Mouse (Mus musculus) G1E (cell line): ENCODE measurements around the gene Rps6ka5. TPM values are rescaled to one million over a fixed set of nuclear protein-coding genes. Genes with fewer than 3 reads are reported as not detected.

ENCODE experiments used
- ATAC-seq: 2 replicates; pipeline ENCODE4 v1.8.0; 2016; ENCODE audit warnings: mild to moderate bottlenecking; ENCODE audit not compliant: insufficient number of reproducible peaks, poor library complexity, low FRiP score, severe bottlenecking; ENCODE audit errors: extremely low read depth
- DNase-seq: peaks from one replicate; pipeline ENCODE4 v3.0.0; 2012; ENCODE audit warnings: low spot score
- H3K27me3 ChIP-seq: 2 replicates; pipeline ENCODE4 v1.6.1; 2012; ENCODE audit warnings: mild to moderate bottlenecking, low read length, inconsistent platforms; ENCODE audit not compliant: insufficient read depth
- H3K36me3 ChIP-seq: replicated peaks from 2 replicates; pipeline ENCODE3; 2012; ENCODE audit warnings: mild to moderate bottlenecking, inconsistent platforms
- H3K4me1 ChIP-seq: 2 replicates; pipeline ENCODE4 v1.6.1; 2012; ENCODE audit warnings: low read depth, low read length, inconsistent platforms, mixed read lengths; ENCODE audit not compliant: insufficient read depth
- H3K4me3 ChIP-seq: 2 replicates; pipeline ENCODE4 v1.5.1; 2012; ENCODE audit warnings: low read depth, mild to moderate bottlenecking, inconsistent platforms, low read length, moderate library complexity, mixed read lengths
- H3K9me3 ChIP-seq: replicated peaks from 2 replicates; pipeline ENCODE4 v1.6.1; 2012; ENCODE audit warnings: inconsistent platforms
- CTCF ChIP-seq: IDR thresholded peaks from 2 replicates; pipeline ENCODE4 v1.5.1; 2012; ENCODE audit warnings: low read depth, low read length, inconsistent platforms, mixed read lengths
- GATA1 ChIP-seq: IDR thresholded peaks from 2 replicates; pipeline ENCODE4 v1.6.1; 2012; ENCODE audit warnings: borderline replicate concordance, low read length, inconsistent platforms, mixed read lengths
- GATA2 ChIP-seq: IDR thresholded peaks from 2 replicates; pipeline ENCODE4 v1.6.1; 2012; ENCODE audit warnings: low read depth, low read length, inconsistent platforms, borderline replicate concordance
- POLR2AphosphoS5 ChIP-seq: IDR thresholded peaks from 2 replicates; pipeline ENCODE4 v1.6.1; 2012; ENCODE audit warnings: low read depth, low read length, inconsistent platforms; ENCODE audit not compliant: insufficient replicate concordance
- TAL1 ChIP-seq: conservative IDR thresholded peaks from 2 replicates; pipeline ENCODE4 v1.6.1; 2012; ENCODE audit warnings: low read depth, low read length, inconsistent platforms, mixed read lengths
- polyA plus RNA-seq: library from polyadenylated mRNA; stranded (reverse); fragments of >175 nt; gene quantifications from 2 replicates; pipeline ENCODE4 v1.2.3, GENCODE M21; 2012
- total RNA-seq, 2 experiments: library from RNA; stranded (forward) in 1 of 2; stranded (reverse) in 1 of 2; fragments of 200-1000 nt in 1 of 2; fragments of >200 nt in 1 of 2; fragmentation: Nextera tagmentation in 1 of 2; gene quantifications; 2 replicates each; pipeline ENCODE4 v1.2.3; 2014 to 2017

Gene Rps6ka5
- total and polyA plus RNA-seq, 3 experiments, result 12.6 to 52.2 (median 41.5) TPM

DNA sequence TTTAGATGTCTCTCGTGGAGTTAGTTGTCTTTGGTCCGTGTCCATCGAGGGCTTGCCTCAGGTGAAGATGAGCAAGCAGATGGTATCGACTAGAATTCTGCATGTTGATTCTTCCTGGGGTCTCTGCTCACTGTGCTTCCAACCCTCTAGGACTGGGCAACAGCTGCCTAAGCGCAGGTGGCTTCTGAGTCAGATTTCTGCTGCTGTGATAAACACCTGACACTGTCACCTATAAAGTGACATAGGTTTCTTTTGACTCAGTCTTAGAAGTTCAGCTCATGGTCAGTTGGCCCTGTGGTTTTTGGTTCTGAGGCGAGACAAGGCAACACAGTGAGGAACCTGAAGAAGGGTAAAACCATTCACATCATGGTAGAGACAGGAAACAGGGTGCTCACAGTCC lies 43.1 kb upstream of the Rps6ka5 start:
- H3K4me1 ChIP-seq, result peaks cover 8% of the 10 kb centered on the region; the same call in 1 of the 2 replicates
- DNase-seq, result no peak

DNA sequence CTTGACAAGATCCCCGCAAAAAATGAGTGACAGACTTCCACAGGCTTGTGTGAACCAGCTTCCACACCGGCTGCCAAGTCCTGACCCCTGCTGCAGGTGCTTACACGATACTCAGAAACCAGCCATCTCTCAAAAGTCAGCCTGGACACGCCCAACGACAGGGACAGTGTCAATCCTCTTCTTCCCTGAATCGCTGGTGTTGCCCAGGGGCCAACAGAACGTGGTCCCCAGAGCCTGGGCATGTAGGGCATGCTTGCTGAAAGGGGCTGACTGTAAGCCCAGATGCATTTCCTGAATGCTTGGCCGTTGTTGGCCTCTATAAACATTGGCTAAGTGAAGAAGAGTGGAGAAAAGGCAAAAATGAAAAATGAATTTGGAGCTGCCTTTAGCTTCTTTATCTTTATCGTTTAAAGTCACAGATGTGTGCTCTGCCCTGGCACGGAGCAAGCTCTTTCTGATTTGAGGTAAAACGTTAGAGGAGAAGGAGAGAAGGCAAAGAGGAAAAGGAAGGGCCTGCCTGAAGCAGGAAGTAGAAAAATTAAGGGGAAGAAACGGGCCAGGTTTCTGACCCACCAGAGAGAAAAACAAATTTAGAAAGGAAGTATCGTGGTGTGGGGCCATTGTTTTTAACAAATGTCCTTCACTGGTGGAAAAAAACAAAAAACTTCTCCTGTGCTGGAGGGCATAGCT lies 37.7 kb upstream of the Rps6ka5 start:
- Histone ChIP-seq H3K36me3 (no peaks in the 10 kb centered on the region), H3K4me1 (peaks cover 10% of the 10 kb centered on the region), H3K4me3 (peak overlapping the region; percentile 28; the same call in 1 of the 2 replicates), H3K27me3 (peaks cover 40% of the 10 kb centered on the region), H3K9me3 (no peaks in the 10 kb centered on the region)
- ATAC-seq (peak; percentile 32; the same call in 1 of the 2 replicates), DNase-seq (no peak)
- TF ChIP-seq TAL1, result no peak
- no peak for TF ChIP-seq CTCF
- no peak for TF ChIP-seq POLR2AphosphoS5
- TF ChIP-seq GATA1, result no peak
- no peak for TF ChIP-seq GATA2

More for the DNA sequence above, 43.1 kb upstream of the Rps6ka5 start:
- peaks cover 52% of the 10 kb centered on the region for H3K27me3 ChIP-seq
- no peaks in the 10 kb centered on the region for H3K9me3 ChIP-seq
- TF ChIP-seq CTCF, result no peak
- TF ChIP-seq POLR2AphosphoS5, result no peak
- no peak for TF ChIP-seq GATA2
- TF ChIP-seq TAL1, result no peak
- no peak for TF ChIP-seq GATA1
- ATAC-seq, result no peak
- no peaks in the 10 kb centered on the region for H3K36me3 ChIP-seq
- no peak overlapping the region for H3K4me3 ChIP-seq

DNA sequence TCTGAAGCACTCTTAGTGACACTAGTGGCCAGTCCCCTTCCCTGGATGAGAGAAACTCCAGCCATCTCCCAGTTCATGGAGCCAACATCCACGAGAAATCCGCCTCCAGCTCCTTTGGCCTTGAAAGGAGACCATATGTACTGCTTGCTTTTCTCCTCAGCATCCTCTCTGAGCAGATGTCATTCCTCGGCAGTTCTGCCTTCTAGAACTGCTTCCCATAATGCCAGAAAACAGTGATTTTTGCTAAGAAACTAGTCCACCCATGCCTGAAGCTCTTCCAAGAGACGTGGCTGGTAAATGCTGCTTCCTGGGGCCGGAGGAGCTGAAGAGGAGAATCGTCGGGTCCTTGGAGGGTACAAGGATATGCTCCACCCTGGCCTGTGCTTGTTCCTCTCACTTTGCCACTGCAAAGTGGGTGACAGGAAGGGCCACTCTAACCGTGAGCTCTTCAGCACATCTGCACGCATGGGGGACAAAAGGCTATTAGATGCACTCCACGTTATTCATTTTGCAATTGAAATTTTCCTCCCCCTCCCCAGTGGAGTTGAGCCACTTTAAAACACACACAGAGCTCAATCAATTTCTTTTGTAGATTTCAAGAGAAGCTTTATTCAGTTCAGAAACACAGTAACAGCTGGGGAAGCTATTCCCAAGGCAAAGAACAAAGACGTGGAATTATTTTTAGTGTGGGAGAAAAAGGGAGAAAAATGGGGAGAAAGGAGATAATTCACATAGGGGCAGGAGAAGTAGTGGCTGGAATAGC lies 36.1 kb upstream of the Rps6ka5 start:
- ATAC-seq (no peak), DNase-seq (no peak)
- Histone ChIP-seq H3K4me1 (peaks cover 10% of the 10 kb centered on the region), H3K27me3 (peaks cover 37% of the 10 kb centered on the region), H3K9me3 (no peaks in the 10 kb centered on the region), H3K4me3 (no peak overlapping the region), H3K36me3 (no peaks in the 10 kb centered on the region)
- no peak for TF ChIP-seq GATA1
- no peak for TF ChIP-seq TAL1
- no peak for TF ChIP-seq POLR2AphosphoS5
- no peak for TF ChIP-seq GATA2
- no peak for TF ChIP-seq CTCF

DNA sequence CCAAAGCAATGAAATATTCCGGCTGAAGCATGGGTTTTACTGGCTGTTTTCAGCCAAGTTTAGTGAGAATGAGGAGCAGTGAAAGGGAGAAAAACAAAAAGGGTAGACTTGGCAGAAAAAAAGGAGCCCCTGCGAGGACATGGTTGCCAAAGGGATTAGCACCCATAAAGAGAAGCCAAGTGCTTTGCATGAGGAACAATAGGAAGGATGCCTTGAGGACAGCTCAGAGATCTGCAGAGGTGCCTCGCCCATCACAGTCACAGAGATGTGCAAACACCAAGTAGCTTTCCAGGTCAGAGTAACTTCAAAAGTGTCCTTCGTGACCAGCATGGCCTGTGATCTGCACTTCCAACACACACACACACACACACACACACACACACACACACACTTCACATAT lies 30.6 kb upstream of the Rps6ka5 start:
- Histone ChIP-seq H3K4me1 (peaks cover 10% of the 10 kb centered on the region), H3K36me3 (no peaks in the 10 kb centered on the region), H3K4me3 (no peak overlapping the region), H3K27me3 (peaks cover 22% of the 10 kb centered on the region), H3K9me3 (no peaks in the 10 kb centered on the region)
- TF ChIP-seq TAL1 (no peak), GATA1 (no peak), POLR2AphosphoS5 (no peak), CTCF (no peak), GATA2 (no peak)
- ATAC-seq, result no peak
- no peak for DNase-seq

DNA sequence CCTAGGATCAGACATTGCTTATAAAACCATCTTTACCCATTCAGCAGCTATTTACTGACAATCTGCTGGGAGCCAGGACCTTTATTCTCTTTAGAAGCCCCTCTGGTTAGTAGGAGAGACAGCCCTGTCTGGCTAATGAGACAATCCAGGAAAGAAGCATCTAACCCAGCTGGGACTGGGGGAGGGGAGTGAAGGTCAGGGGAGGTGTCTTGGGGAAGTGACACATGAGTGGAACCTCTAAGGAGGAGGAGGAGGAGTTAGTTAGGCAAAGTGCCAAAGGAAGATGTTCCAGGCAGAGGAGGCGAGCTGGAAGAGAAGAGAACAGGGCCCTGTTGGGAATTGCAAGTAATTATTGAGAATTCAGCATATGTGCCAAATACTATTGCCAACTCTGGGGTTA lies 26.9 kb upstream of the Rps6ka5 start:
- H3K9me3 ChIP-seq, result no peaks in the 10 kb centered on the region
- DNase-seq, result no peak
- no peak for ATAC-seq
- no peak overlapping the region for H3K4me3 ChIP-seq
- no peaks in the 10 kb centered on the region for H3K36me3 ChIP-seq
- no peak for TF ChIP-seq POLR2AphosphoS5
- TF ChIP-seq TAL1, result no peak
- no peak for TF ChIP-seq GATA2
- TF ChIP-seq GATA1, result no peak
- no peak for TF ChIP-seq CTCF
- peaks cover 30% of the 10 kb centered on the region; the same call in 1 of the 2 replicates for H3K27me3 ChIP-seq
- H3K4me1 ChIP-seq, result peaks cover 13% of the 10 kb centered on the region

DNA sequence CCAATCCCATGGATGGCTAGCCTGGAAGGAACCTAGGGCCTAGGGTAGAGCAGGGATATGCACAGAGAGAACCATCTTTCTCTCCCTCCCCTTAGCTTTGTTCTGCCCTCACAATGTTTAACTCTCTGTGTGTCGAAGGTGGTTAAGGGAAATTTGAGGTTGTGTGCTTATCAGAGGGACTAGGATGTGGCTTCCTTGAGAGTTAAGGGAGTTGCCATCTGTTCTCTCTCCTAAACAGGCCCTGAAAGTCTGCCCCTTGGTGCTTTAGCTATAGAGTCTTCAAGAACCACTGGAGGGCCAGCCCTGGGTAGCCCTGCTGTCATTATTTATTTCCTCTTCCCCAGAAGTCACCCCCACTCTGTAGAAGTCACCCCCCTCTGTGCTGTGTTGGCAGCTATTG lies 26.2 kb upstream of the Rps6ka5 start:
- Histone ChIP-seq H3K9me3 (no peaks in the 10 kb centered on the region), H3K36me3 (no peaks in the 10 kb centered on the region), H3K27me3 (peaks cover 32% of the 10 kb centered on the region), H3K4me3 (no peak overlapping the region), H3K4me1 (peaks cover 13% of the 10 kb centered on the region)
- DNase-seq (no peak), ATAC-seq (no peak)
- TF ChIP-seq GATA2 (no peak), GATA1 (no peak)
